Mouse (Mus musculus) midbrain, embryonic 14.5 days (tissue): Measurements from ENCODE around the gene Bcr. TPM values are rescaled to one million over a fixed set of nuclear protein-coding genes. Genes with fewer than 3 reads are reported as not detected.

Source experiments
- ATAC-seq: fragments of 200-750 bp; cut with Nextera tagmentation; 2 replicates; pipeline ENCODE4 v1.8.0; 2017; ENCODE audit warnings: moderate number of reproducible peaks, moderate library complexity; ENCODE audit not compliant: low FRiP score, low TSS enrichment
- DNase-seq: peaks from one replicate; pipeline ENCODE4 v3.0.0-alpha.2; 2015
- H3K27ac ChIP-seq: fragments of 300-500 bp; sonication (generic); replicated peaks from 2 replicates; pipeline ENCODE4 v1.5.1; 2014; ENCODE audit warnings: mild to moderate bottlenecking, low read depth, low read length, moderate library complexity
- H3K27me3 ChIP-seq: fragments of 300-500 bp; sonication (generic); 2 replicates; pipeline ENCODE4 v1.6.1; 2014; ENCODE audit warnings: low read length, control low read depth, mixed read lengths; ENCODE audit not compliant: control insufficient read depth, insufficient read depth
- H3K36me3 ChIP-seq: fragments of 300-500 bp; sonication (generic); 2 replicates; pipeline ENCODE4 v1.6.1; 2014; ENCODE audit warnings: low read length, control low read depth; ENCODE audit not compliant: control insufficient read depth, insufficient read depth
- H3K4me1 ChIP-seq: fragments of 300-500 bp; sonication (generic); 2 replicates; pipeline ENCODE4 v1.6.1; 2014; ENCODE audit warnings: mild to moderate bottlenecking, antibody characterized with exemption, low read length, control low read depth; ENCODE audit not compliant: control insufficient read depth, insufficient read depth
- H3K4me2 ChIP-seq: fragments of 300-500 bp; sonication (generic); 2 replicates; pipeline ENCODE4 v1.6.1; 2014; ENCODE audit warnings: mild to moderate bottlenecking, low read length, moderate library complexity
- H3K4me3 ChIP-seq: fragments of 300-500 bp; sonication (generic); replicated peaks from 2 replicates; pipeline ENCODE4 v1.5.1; 2014; ENCODE audit warnings: low read depth, low read length
- H3K9ac ChIP-seq: fragments of 300-500 bp; sonication (generic); replicated peaks from 2 replicates; pipeline ENCODE4 v1.6.1; 2014; ENCODE audit warnings: mild to moderate bottlenecking, low read length, moderate library complexity
- H3K9me3 ChIP-seq: fragments of 300-500 bp; sonication (generic); 2 replicates; pipeline ENCODE4 v1.6.1; 2016; ENCODE audit warnings: low read length, control low read depth, mixed read lengths; ENCODE audit not compliant: control insufficient read depth
- WGBS: fragments of 180-500 bp; shearing (Covaris S2); extraction: QIAGEN DNeasy Blood & Tissue Kit; methylation state at CpG from one replicate; pipeline ENCODE4 v1.1.7; 2014; 5-methylcytosine and 5-hydroxymethylcytosine counted together
- polyA plus RNA-seq: library from polyadenylated mRNA; unstranded; fragments of >200 nt; fragmentation: Nextera tagmentation; extraction: Ambion mirVana; gene quantifications from 2 replicates; pipeline ENCODE4 v1.2.1, GENCODE M21; 2014

Gene Bcr
- polyA plus RNA-seq, 1 experiment from 2014 or later, result 22.8 TPM

DNA sequence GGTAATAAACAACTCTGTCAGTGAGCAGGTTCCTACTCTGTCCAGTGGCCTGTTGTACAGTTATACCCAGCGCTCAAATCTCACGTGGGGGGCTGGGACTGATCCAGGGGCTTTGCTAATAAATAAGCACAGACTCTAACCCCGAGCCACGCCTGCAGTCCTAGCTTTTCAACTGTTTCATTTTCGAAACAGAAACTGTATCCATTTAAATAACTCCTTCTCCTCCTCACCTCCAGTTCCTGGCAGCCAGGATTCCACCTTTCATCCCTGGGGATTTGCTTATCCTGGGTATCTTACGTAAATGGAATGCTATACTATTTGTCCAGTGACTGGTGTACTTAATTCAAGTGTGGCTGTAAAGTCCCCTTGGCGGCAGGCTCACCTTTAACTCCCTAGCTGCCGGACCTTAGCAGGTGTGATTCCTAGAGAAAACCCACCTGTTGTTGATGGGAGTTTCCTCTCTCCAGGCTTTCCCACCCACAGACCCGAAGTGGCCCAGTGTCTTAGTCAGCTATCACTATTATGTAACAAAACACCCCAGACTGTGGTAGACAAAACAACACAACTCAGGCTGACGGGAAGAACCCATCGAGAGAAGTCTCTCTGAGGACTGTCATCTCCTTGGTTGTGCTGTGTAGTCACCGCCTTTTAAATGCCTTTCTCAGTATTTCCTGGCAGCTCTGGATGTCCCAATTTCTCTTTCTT lies 8.4 kb downstream of the Bcr start:
- 70% methylated on average over 12 of the region's 12 CpGs for WGBS
- Histone ChIP-seq H3K4me1 (peaks cover 54% of the 10 kb centered on the region), H3K27me3 (no peaks in the 10 kb centered on the region), H3K4me2 (no peak overlapping the region), H3K36me3 (0 out of 2 replicates have a peak, but pooled peaks cover 3% of the 10 kb centered on the region), H3K9me3 (no peaks in the 10 kb centered on the region), H3K4me3 (no peak overlapping the region), H3K9ac (no peak overlapping the region), H3K27ac (no peak overlapping the region)
- ATAC-seq (no peak), DNase-seq (no peak)

DNA sequence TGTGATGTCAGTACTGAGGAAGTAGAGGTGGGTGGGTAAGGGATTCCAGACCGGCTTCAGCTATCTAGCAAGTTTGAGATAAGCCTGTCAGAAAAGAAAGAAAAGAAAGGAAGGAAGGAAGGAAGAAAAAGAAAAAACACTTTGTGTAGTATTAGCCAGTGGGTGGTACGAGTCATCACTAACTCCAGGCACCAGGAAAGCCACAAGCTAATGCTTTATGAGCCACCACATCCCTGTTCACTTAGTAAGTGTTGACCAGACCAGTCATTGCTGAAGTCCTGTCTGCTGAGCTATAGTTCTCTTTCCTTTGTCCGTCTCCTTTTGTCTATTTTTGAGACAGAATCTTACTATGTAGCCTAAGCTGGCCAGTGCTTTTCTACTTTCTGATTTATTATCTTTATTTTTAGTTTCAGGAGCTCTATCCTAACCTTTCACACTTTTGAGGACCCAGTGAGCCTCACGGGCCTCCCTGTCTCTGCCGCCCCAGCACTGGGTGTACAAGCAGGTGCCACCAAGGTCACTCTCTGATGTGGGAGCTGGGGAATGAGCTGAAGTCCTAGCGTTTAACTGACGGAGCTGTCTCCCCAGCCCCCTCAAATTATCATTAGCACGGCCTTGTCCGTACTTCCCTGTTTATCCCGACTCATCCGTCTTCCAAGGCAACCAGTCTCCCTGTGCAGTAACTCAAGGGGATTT lies 10.0 kb downstream of the Bcr start:
- Histone ChIP-seq H3K27ac (no peak overlapping the region), H3K4me1 (peaks cover 39% of the 10 kb centered on the region), H3K9ac (no peak overlapping the region), H3K4me2 (no peak overlapping the region), H3K27me3 (no peaks in the 10 kb centered on the region), H3K4me3 (no peak overlapping the region), H3K36me3 (0 out of 2 replicates have a peak, but pooled peaks cover 3% of the 10 kb centered on the region), H3K9me3 (no peaks in the 10 kb centered on the region)
- 70% methylated on average over 11 of the region's 11 CpGs for WGBS
- DNase-seq (no peak), ATAC-seq (no peak)

DNA sequence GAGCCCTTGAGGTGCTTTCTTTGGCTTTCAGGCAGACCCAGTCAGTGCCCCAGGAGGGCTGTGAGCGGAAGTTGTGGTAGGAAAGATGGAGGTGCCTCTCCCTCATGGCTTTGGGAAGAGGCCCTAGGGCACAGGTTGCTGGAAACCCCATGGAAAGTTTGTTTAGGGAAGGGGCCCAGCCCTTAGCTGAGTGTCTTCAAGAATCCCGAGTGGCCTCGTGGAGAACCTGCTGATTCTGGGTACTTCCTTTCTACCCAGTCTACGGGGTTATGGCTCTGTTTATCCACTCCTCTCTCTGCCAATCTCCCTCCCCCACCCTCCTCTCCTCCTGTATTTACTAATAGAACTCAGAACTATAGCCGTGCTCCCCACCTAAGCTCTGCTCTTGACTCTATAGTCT lies 15.3 kb downstream of the Bcr start:
- Histone ChIP-seq H3K9ac (no peak overlapping the region), H3K4me3 (no peak overlapping the region), H3K9me3 (no peaks in the 10 kb centered on the region), H3K27ac (no peak overlapping the region), H3K27me3 (no peaks in the 10 kb centered on the region), H3K4me1 (peaks cover 14% of the 10 kb centered on the region; the same call in 1 of the 2 replicates), H3K4me2 (no peak overlapping the region), H3K36me3 (no peaks in the 10 kb centered on the region)
- ATAC-seq (no peak), DNase-seq (no peak)
- 89% methylated on average over 5 of the region's 5 CpGs for WGBS

DNA sequence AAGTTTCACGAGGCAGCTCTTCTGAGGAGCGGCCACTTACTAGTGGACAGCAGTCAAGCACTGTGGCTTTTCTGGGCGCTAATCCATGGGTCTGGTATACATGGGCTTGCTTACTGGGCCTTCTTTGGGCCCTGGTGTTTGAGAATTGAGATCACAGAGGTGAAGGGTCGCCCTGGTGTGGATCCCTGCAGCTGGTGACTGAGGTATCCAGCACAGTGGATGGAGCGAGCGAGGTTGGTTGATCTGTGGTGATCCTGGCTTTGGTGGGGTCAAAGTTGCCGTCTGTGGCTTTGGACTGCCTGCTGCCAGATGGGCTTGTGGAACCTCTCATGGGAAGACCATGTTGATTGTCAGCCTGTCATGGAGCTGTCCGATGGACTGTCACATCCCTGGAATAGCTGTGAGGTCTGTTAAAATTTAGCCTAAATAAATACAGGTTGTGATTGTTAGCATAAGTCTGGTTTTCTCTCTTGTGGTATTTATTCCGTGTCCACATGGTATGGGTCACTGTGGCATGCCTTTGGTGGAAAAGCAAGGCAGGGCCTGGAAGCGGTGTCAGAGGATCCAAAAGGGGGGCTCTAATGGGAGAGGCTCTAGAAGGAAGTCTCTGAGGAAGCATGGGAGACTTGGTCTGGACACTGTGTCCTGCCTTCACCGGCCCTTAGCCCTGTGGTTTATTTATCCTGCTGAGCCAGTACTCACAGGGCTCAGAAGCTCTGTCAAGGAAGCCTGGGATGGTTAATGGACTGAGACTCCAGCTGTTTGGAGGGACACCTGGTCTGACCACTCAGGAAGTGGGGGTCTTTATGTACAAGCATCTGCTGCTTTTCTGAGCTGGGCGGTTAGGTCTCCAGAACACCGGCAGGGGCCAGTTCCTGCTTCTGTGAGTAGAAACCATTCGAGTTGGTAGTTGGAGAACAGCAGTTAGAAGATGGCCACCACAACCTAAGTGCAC lies 18.1 kb downstream of the Bcr start:
- DNase-seq, result no peak
- Histone ChIP-seq H3K27ac (no peak overlapping the region), H3K9me3 (no peaks in the 10 kb centered on the region), H3K4me2 (no peak overlapping the region), H3K9ac (no peak overlapping the region), H3K36me3 (no peaks in the 10 kb centered on the region), H3K27me3 (no peaks in the 10 kb centered on the region), H3K4me1 (peaks cover 9% of the 10 kb centered on the region; the same call in 1 of the 2 replicates), H3K4me3 (no peak overlapping the region)
- ATAC-seq, result no peak
- 90% methylated on average over 14 of the region's 14 CpGs for WGBS

DNA sequence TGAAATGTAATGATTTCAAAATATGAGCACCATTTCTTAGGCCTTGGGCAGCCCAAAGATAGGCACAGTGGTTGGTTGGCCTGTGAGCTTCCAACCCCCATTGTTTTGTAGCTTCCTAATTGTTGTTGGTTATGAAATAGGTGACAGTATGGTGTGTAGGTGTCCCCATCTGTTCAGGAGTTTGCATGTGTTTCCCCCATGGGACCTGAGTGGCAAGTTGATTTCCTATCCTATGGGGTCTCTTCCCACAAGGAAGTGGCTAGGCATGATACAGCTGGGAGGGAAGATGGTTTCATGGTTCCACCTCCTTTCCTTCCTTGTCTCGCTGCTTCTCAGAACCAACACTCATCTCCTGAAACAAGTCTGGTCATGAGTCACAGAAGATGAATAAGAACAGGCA lies 24.9 kb downstream of the Bcr start:
- H3K27ac ChIP-seq, result no peak overlapping the region
- no peak overlapping the region for H3K4me2 ChIP-seq
- DNase-seq, result no peak
- no peak overlapping the region for H3K4me3 ChIP-seq
- H3K36me3 ChIP-seq, result no peaks in the 10 kb centered on the region
- no peaks in the 10 kb centered on the region for H3K27me3 ChIP-seq
- H3K9me3 ChIP-seq, result no peaks in the 10 kb centered on the region
- no peaks in the 10 kb centered on the region for H3K4me1 ChIP-seq
- WGBS, result 95% methylated on average over 1 of the region's 1 CpGs
- H3K9ac ChIP-seq, result no peak overlapping the region
- no peak for ATAC-seq

DNA sequence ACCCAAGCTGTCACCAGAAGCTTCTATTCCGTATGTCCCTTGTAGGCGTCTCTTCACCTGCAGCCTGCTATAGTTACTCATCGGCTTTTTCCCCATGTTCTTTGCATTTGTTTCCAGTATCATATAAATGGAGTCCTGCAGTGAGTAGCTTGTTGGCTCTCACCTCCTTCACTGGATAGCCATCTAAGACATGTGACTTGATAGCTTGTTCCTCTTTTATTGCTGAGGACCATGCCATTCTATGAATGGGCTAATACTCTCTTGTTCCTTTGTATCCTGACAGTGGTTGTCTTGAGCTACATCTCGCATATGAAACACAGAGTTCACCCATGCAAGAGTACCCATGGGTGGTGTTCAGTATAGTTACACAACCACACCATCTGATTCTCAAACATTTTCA lies 28.1 kb downstream of the Bcr start:
- H3K4me2 ChIP-seq, result no peak overlapping the region
- no peak for DNase-seq

DNA sequence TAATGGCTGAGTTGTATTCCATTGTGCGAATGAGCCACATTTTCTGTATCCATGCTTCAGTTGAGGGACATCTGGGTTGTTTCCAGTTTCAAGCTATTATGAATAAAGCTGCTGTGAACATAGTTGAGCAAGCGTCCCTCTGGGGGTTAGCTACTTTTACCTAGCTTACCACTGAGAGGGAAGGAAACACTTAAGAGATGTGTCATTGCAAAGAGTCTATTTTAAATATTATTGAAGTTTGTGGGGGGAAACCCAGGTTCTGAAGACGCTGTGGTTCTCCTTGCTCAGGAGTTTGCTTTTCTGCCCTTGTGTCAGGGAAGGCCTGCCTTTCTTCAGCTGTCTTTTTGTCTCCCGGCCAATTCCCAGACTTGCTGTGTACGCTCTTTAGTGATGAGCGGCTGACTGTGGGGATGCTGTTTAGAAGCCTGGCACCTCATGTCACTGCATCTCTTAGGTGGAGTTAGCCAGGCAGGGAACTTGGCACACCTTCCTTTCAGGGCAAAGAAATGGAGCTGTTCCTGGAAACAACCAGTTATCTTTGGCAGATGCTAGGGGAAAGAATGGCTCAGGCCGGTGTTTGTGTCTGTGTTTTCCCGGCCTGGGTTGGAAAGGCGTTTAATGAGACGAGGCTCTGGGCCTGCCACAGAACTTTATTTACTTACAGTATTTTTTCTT lies 31.2 kb downstream of the Bcr start:
- no peak overlapping the region for H3K4me2 ChIP-seq
- no peaks in the 10 kb centered on the region for H3K36me3 ChIP-seq
- no peak overlapping the region for H3K4me3 ChIP-seq
- H3K27ac ChIP-seq, result no peak overlapping the region; the same call in 1 of the 2 replicates
- H3K4me1 ChIP-seq, result peaks cover 6% of the 10 kb centered on the region; the same call in 1 of the 2 replicates
- no peaks in the 10 kb centered on the region for H3K9me3 ChIP-seq
- DNase-seq (no peak), ATAC-seq (no peak)
- H3K9ac ChIP-seq, result no peak overlapping the region
- 82% methylated on average over 10 of the region's 10 CpGs for WGBS
- no peaks in the 10 kb centered on the region for H3K27me3 ChIP-seq

More for the DNA sequence above, 28.1 kb downstream of the Bcr start:
- peaks cover 2% of the 10 kb centered on the region; the same call in 1 of the 2 replicates for H3K4me1 ChIP-seq
- no peak overlapping the region for H3K27ac ChIP-seq
- H3K27me3 ChIP-seq, result no peaks in the 10 kb centered on the region
- no peaks in the 10 kb centered on the region for H3K36me3 ChIP-seq
- no peaks in the 10 kb centered on the region for H3K9me3 ChIP-seq
- H3K9ac ChIP-seq, result no peak overlapping the region
- 86% methylated on average over 4 of the region's 4 CpGs for WGBS
- no peak overlapping the region for H3K4me3 ChIP-seq
- no peak for ATAC-seq
